Mouse (Mus musculus) thymus, adult 2 months (tissue): Measurements from ENCODE around the gene Il7r. TPM values are rescaled to one million over a fixed set of nuclear protein-coding genes. Genes with fewer than 3 reads are reported as not detected.

Experiments
- DNase-seq: peaks from one replicate; pipeline ENCODE4 v3.0.0; 2021
- H3K27ac ChIP-seq: fragments of 200-500 bp; 2 replicates; pipeline ENCODE4 v1.5.1; 2012; ENCODE audit warnings: low read length, control low read depth; ENCODE audit not compliant: control insufficient read depth, insufficient read depth
- H3K27me3 ChIP-seq: fragments of 200-500 bp; 2 replicates; pipeline ENCODE4 v1.6.1; 2012; ENCODE audit warnings: mild to moderate bottlenecking, low read length, moderate library complexity, mixed read lengths; ENCODE audit not compliant: control insufficient read depth, insufficient read depth
- H3K36me3 ChIP-seq: fragments of 200-500 bp; 2 replicates; pipeline ENCODE4 v1.6.1; 2012; ENCODE audit warnings: mild to moderate bottlenecking, low read length, moderate library complexity; ENCODE audit not compliant: control insufficient read depth, insufficient read depth
- H3K4me1 ChIP-seq: fragments of 200-500 bp; replicated peaks from 2 replicates; pipeline ENCODE4 v1.6.1; 2012; ENCODE audit warnings: low read length; ENCODE audit not compliant: control insufficient read depth, insufficient read depth
- H3K4me3 ChIP-seq: fragments of 200-500 bp; 2 replicates; pipeline ENCODE4 v1.5.1; 2012; ENCODE audit warnings: mild to moderate bottlenecking, low read length, control low read depth, moderate library complexity; ENCODE audit not compliant: control insufficient read depth, insufficient read depth
- CTCF ChIP-seq: fragments of 200-500 bp; IDR thresholded peaks from 2 replicates; pipeline ENCODE4 v1.5.1; 2012; ENCODE audit warnings: mild to moderate bottlenecking, control low read depth, low read length, moderate library complexity, borderline replicate concordance; ENCODE audit not compliant: control insufficient read depth, poor library complexity, insufficient read depth; ENCODE audit errors: extremely low read depth
- POLR2A ChIP-seq: fragments of 200-500 bp; IDR thresholded peaks from 2 replicates; pipeline ENCODE4 v1.6.1; 2012; ENCODE audit warnings: mild to moderate bottlenecking, low read length, control low read depth, moderate library complexity; ENCODE audit not compliant: control insufficient read depth, poor library complexity, insufficient read depth; ENCODE audit errors: extremely low read depth
- WGBS: fragments of 180-500 bp; shearing (Covaris S2); methylation state at CpG from one replicate; pipeline ENCODE4 v1.1.7; 2018; 5-methylcytosine and 5-hydroxymethylcytosine counted together
- polyA plus RNA-seq: library from polyadenylated mRNA; depleted of rRNA; stranded (reverse); fragments of >200 nt; gene quantifications from 2 replicates; pipeline ENCODE4 v1.2.3, GENCODE M21; 2012

Il7r gene
- polyA plus RNA-seq, 1 experiment: 10.9 TPM

DNA sequence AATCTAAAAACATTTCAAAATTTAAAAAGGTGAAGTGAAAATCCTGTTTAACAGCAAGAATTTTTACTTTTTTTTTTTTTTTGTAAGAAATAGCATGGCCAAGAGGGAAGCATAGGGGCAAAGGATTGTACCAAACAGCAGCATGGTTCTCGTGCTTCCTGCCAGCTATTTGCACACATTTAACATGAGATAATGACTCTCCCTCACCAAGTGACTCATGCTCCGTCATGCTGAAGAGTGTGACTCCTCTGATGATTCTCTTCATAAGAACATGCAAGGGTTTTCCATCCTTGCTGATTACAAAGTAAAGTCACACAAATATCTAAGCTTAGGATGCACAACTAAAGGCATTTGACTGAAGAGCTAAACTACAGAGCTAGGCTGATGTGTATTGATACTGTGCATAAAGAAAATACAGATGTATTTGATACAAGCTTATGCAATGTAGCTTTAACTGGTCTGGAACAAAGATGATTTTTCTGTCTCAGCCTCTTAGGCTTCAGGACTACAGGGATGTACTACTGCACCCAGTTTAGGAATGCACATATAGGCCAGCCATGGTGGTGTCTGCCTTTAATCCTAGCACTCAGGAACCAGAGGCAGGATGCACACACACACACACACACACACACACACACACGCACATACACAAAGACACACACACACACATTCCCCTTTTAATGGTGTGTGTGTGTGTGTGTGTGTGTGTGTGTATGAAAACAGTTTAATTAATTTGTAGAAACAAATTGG, 1.6 kb downstream of the Il7r start:
- peaks cover 3% of the 10 kb centered on the region; the same call in 1 of the 2 replicates for H3K4me1 ChIP-seq
- no peaks in the 10 kb centered on the region for H3K36me3 ChIP-seq
- no peak overlapping the region for H3K4me3 ChIP-seq
- H3K27ac ChIP-seq: no peak overlapping the region
- H3K27me3 ChIP-seq: no peaks in the 10 kb centered on the region
- 5% methylated on average over 3 of the region's 3 CpGs for WGBS
- DNase-seq: peak; percentile 14
- no peak for TF ChIP-seq POLR2A
- no peak for TF ChIP-seq CTCF

DNA sequence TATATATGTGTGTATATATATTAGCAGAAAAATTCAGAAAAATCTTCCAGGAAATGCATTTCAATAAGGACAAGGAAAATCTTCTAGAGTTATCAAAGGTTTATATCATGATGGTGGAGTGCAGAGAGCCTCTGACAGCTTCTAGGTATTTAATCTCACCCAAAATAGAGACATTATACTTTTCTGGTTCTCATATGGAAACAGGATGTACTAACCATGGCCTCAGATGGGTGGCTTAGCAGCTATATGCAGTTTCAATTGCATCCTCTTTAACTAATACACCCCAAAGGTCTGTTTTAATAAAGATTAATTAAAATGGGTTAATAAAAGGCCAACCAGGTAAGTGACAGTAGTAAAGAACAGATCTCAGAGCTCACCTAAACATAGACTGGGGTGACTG, 3.6 kb downstream of the Il7r start:
- Histone ChIP-seq H3K36me3 (no peaks in the 10 kb centered on the region), H3K4me3 (no peak overlapping the region), H3K4me1 (peaks cover 4% of the 10 kb centered on the region; the same call in 1 of the 2 replicates), H3K27me3 (no peaks in the 10 kb centered on the region), H3K27ac (no peak overlapping the region)
- TF ChIP-seq CTCF (no peak), POLR2A (no peak)
- DNase-seq: no peak

DNA sequence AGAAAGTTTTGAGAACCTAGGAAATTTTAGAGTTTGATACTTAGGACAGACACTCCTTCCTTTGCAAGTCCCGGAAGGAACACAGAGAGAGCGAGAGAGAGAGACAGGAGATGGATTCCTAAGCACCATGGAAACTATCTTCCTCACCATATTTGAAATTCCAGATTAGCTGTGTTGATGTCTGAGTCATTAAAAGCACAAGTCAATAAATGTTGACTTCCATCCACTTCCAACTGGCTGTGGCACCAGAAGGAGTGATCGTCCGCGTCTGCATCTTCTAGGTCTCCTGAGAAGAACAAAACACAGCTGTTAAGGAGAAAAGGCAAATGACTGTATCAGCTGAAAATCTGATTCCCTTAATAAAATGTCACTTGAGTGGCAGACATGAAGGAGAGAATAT, 5.1 kb downstream of the Il7r start:
- no peak for DNase-seq
- WGBS: 93% methylated on average over 5 of the region's 5 CpGs
- no peaks in the 10 kb centered on the region for H3K36me3 ChIP-seq
- H3K4me3 ChIP-seq: no peak overlapping the region
- peaks cover 4% of the 10 kb centered on the region; the same call in 1 of the 2 replicates for H3K4me1 ChIP-seq
- H3K27me3 ChIP-seq: no peaks in the 10 kb centered on the region
- no peak overlapping the region for H3K27ac ChIP-seq
- TF ChIP-seq CTCF (no peak), POLR2A (no peak)

DNA sequence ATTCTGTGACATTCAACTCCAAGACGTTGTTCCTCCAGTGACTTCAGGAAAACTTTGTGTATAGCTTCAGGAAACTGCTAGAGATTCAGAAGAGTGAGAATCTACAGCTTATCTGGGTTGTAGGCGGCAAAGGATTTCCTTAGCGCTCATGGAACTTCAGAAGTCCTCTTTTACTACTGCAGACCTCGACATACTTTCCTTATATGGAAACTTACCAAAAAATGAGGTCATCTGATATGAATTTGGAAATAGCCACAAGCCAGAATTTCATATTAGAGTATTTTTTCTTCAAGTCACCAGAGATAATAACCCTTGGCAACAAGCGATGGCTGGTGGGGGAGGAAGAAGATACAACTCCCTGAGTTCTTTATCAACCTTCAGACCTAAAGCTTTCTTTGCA, 6.0 kb downstream of the Il7r start:
- TF ChIP-seq POLR2A (no peak), CTCF (no peak)
- H3K4me1 ChIP-seq: peaks cover 4% of the 10 kb centered on the region; the same call in 1 of the 2 replicates
- no peaks in the 10 kb centered on the region for H3K36me3 ChIP-seq
- H3K27ac ChIP-seq: no peak overlapping the region
- DNase-seq: no peak
- H3K4me3 ChIP-seq: no peak overlapping the region
- no peaks in the 10 kb centered on the region for H3K27me3 ChIP-seq
- 65% methylated on average over 5 of the region's 5 CpGs for WGBS

DNA sequence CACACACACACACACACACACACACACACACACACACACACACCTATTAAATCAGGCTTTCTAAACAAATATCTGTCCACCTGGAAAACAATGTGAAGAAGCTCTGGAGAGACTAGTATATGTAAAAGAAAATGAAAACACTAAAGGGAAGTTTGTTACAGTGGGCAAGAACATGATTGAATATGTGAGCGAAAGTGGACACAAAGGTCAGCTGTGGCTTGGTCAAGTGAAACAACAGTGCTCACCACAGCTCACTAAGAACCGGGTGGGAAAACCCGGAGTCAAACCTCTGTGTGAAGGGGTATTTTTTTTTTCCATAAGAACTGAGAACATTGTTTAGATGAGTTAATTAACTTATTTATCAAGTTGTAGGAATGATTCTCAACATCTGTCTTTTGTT, 6.9 kb downstream of the Il7r start:
- Histone ChIP-seq H3K36me3 (no peaks in the 10 kb centered on the region), H3K27me3 (no peaks in the 10 kb centered on the region), H3K27ac (no peak overlapping the region), H3K4me3 (no peak overlapping the region), H3K4me1 (peaks cover 4% of the 10 kb centered on the region; the same call in 1 of the 2 replicates)
- 93% methylated on average over 3 of the region's 3 CpGs for WGBS
- TF ChIP-seq CTCF (no peak), POLR2A (no peak)
- no peak for DNase-seq

DNA sequence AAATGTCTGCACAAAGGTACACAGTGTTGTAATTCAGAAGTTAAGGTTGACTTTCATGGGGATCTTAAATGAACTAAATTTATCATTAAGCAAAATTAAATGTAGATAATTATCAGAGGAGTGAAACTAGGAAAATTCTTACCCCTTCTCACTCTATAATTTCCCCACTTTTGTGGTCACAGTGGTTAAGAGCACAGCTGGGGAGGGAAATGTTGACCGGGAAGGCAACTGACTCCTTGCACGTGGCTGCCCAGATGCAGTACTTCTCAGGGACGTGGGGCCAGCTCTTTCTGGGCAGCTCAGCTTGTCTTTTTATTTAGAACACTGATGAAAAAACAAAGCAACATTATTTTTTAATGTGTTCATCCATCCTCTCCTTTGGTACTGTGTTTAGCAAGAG, 37.9 kb downstream of the Il7r start:
- TF ChIP-seq POLR2A: no peak
- TF ChIP-seq CTCF: no peak
- Histone ChIP-seq H3K27ac (no peak overlapping the region), H3K27me3 (no peaks in the 10 kb centered on the region), H3K36me3 (no peaks in the 10 kb centered on the region), H3K4me1 (no peaks in the 10 kb centered on the region), H3K4me3 (no peak overlapping the region)
- no peak for DNase-seq
- WGBS: 3% methylated on average over 3 of the region's 3 CpGs
